Mouse (Mus musculus) C2C12 (cell line): ENCODE results near the gene Pdia3.

Source experiments
- CEBPB ChIP-seq: IDR thresholded peaks from one replicate; pipeline ENCODE4 v1.6.1; 2011; ENCODE audit warnings: low read depth, mild to moderate bottlenecking, control low read depth, moderate library complexity
- CTCF ChIP-seq: IDR thresholded peaks from one replicate; pipeline ENCODE4 v1.5.1; 2011; ENCODE audit not compliant: control insufficient read depth, insufficient read depth, insufficient read length
- MAX ChIP-seq: IDR thresholded peaks from one replicate; pipeline ENCODE4 v1.6.1; 2011; ENCODE audit warnings: mild to moderate bottlenecking, control low read depth
- MYOD1 ChIP-seq: IDR thresholded peaks from one replicate; pipeline ENCODE4 v1.6.1; 2011; ENCODE audit warnings: low read depth; ENCODE audit not compliant: control insufficient read depth, insufficient read length
- MYOG ChIP-seq: IDR thresholded peaks from one replicate; pipeline ENCODE4 v1.6.1; 2011; ENCODE audit not compliant: control insufficient read depth, insufficient read length; ENCODE audit errors: extremely low read depth

DNA sequence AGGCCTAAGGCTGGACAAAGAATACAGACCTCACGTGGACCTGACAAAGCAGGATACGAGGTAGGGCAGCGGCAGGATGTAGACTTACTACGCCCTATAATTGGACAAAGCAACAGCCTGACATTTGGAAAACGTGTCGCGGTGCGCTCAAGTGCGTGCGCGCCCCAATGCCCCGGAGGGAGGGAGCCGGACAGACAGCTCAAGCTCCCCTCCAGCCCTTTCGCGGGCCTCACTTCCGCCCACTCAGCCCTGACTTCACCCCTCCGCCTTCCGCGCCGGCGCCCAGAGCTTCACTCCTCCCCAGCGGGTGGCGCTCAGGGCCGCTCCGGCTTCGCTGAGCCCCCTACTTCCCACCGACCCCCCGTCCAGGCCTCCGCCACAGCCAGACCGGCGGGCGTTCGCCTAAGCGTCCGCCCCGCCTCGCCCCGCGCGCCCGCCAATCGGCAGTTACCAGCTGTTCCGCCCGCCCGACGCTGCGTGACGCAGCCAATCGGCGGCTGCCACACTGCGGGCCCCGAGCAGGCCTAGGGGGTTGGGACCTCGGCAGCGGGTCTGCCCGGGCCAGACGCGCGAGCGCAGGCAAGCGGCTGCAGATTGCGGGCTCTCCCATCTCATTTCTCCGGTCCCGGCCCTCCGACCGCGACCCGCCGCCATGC is at the start of gene Pdia3, which contains the start of gene Catsper2:
- no peak for TF ChIP-seq CEBPB
- TF ChIP-seq CTCF: peak; percentile 49
- no peak for TF ChIP-seq MYOD1
- no peak for TF ChIP-seq MYOG
- TF ChIP-seq MAX: peak; percentile 78
